Mouse (Mus musculus) T-helper 2 cell (primary cell): ENCODE results near the gene Nek6.

ENCODE experiments used
- in situ Hi-C: fragments of 300-600 bp; cut with MboI, MseI; formaldehyde crosslinking; loops from one replicate; pipeline ENCODE4 v1.15.1; 2025; ENCODE audit warnings: high pct_unique_total_duplicates

Gene Nek6

GRCm38 (mm10) chr2:38509004-38509719, 2.3 kb upstream of the Nek6 start:
- in situ Hi-C loops: loop anchor here (5.0 kb wide), 1 partner anchor 752 kb away; no protein-coding TSS in a partner anchor

- in situ Hi-C loops: no loop called here
These were observed 1.3 kb upstream of the Nek6 start for GRCm38 (mm10) chr2:38510120-38510519.

- in situ Hi-C loops: no loop called here
These were observed 1.1 kb downstream of the Nek6 start for GRCm38 (mm10) chr2:38512308-38513182.

GRCm38 (mm10) chr2:38513183-38513529, 1.7 kb downstream of the Nek6 start:
- in situ Hi-C loops: no loop called here

GRCm38 (mm10) chr2:38514411-38514810, 3.0 kb downstream of the Nek6 start:
- in situ Hi-C loops: no loop called here

GRCm38 (mm10) chr2:38515446-38515845, 4.0 kb downstream of the Nek6 start:
- in situ Hi-C loops: no loop called here

GRCm38 (mm10) chr2:38516471-38516870, 5.0 kb downstream of the Nek6 start:
- in situ Hi-C loops: no loop called here

- in situ Hi-C loops: no loop called here
These were observed 5.6 kb downstream of the Nek6 start for GRCm38 (mm10) chr2:38517045-38517444.

GRCm38 (mm10) chr2:38518719-38519118, 7.3 kb downstream of the Nek6 start:
- in situ Hi-C loops: no loop called here

GRCm38 (mm10) chr2:38519934-38520333, 8.5 kb downstream of the Nek6 start:
- in situ Hi-C loops: no loop called here

GRCm38 (mm10) chr2:38521618-38522017, 10.2 kb downstream of the Nek6 start:
- in situ Hi-C loops: no loop called here

- in situ Hi-C loops: no loop called here
These were observed 10.9 kb downstream of the Nek6 start for GRCm38 (mm10) chr2:38522354-38522753.

GRCm38 (mm10) chr2:38523781-38524445, 12.5 kb downstream of the Nek6 start:
- in situ Hi-C loops: no loop called here

GRCm38 (mm10) chr2:38525034-38525433, 13.6 kb downstream of the Nek6 start:
- in situ Hi-C loops: no loop called here

- in situ Hi-C loops: no loop called here
These were observed 18.2 kb downstream of the Nek6 start for GRCm38 (mm10) chr2:38529582-38530152.

- in situ Hi-C loops: no loop called here
These were observed 19.5 kb downstream of the Nek6 start for GRCm38 (mm10) chr2:38530955-38531381.

- in situ Hi-C loops: no loop called here
These were observed 21.9 kb downstream of the Nek6 start for GRCm38 (mm10) chr2:38533322-38533721.

- in situ Hi-C loops: no loop called here
These were observed 22.3 kb downstream of the Nek6 start for GRCm38 (mm10) chr2:38533767-38534166.

- in situ Hi-C loops: no loop called here
These were observed 22.9 kb downstream of the Nek6 start for GRCm38 (mm10) chr2:38534241-38534940.

GRCm38 (mm10) chr2:38535051-38535450, 23.6 kb downstream of the Nek6 start:
- in situ Hi-C loops: no loop called here

GRCm38 (mm10) chr2:38535521-38536220, 24.2 kb downstream of the Nek6 start:
- in situ Hi-C loops: no loop called here
